Mouse (Mus musculus): ENCODE data around the gene Eif3b. TPM values are rescaled to one million over a fixed set of nuclear protein-coding genes. Genes with fewer than 3 reads are reported as not detected.

Eif3b gene
- polyA plus RNA-seq, 1 experiment from 2014 or later, result 78.9 TPM

- peaks cover 11% of the 10 kb centered on the region for H3K4me1 ChIP-seq (replicated peaks; ENCODE audit: control insufficient read depth, insufficient read depth, low read length)
- H3K36me3 ChIP-seq (ENCODE audit: control insufficient read depth, insufficient read depth, low read length), result no peaks in the 10 kb centered on the region
- no peak overlapping the region for H3K4me3 ChIP-seq (ENCODE audit: low read length)
- H3K27me3 ChIP-seq (ENCODE audit: control insufficient read depth, insufficient read depth, low read depth, low read length), result no peaks in the 10 kb centered on the region
- H3K9me3 ChIP-seq (ENCODE audit: control insufficient read depth, low read length), result no peaks in the 10 kb centered on the region
- H3K27ac ChIP-seq (ENCODE audit: low read length), result no peak overlapping the region
- no peak for ATAC-seq (ENCODE audit: low read depth)
- H3K4me2 ChIP-seq (ENCODE audit: low read depth, low read length), result no peak overlapping the region
- no peak overlapping the region for H3K9ac ChIP-seq (ENCODE audit: low read length)
- WGBS, result 57% methylated on average over 1 of the region's 1 CpGs
Observed at GRCm38 (mm10) chr5:140391435-140391834, 27.7 kb upstream of the Eif3b start.

DNA sequence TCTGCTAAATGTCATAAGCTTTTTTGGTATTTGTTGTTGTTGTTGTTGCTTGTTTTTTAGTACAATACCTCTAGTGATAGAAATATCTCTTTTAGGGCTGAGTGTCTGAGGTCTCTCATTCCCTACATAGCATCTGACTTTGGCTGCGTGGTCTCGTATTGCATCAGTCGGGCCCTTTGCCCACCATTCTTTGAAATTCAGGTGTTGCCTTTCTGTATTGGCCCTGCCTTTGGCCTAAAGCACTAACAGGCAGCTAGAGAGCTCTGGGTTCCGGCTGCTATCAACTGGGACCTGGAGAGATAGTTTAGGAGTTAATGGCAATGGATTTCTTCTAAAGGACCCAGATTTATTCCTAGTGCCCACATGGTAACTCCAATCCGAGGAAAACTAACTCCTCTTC, 27.1 kb upstream of the Eif3b start:
- ATAC-seq (ENCODE audit: low read depth), result no peak
- Histone ChIP-seq H3K4me3 (ENCODE audit: low read length) (no peak overlapping the region), H3K27ac (ENCODE audit: low read length) (no peak overlapping the region), H3K27me3 (ENCODE audit: control insufficient read depth, insufficient read depth, low read depth, low read length) (no peaks in the 10 kb centered on the region), H3K9ac (ENCODE audit: low read length) (no peak overlapping the region), H3K4me1 (replicated peaks; ENCODE audit: control insufficient read depth, insufficient read depth, low read length) (peaks cover 11% of the 10 kb centered on the region), H3K9me3 (ENCODE audit: control insufficient read depth, low read length) (no peaks in the 10 kb centered on the region), H3K4me2 (ENCODE audit: low read depth, low read length) (no peak overlapping the region), H3K36me3 (ENCODE audit: control insufficient read depth, insufficient read depth, low read length) (no peaks in the 10 kb centered on the region)
- 82% methylated on average over 5 of the region's 5 CpGs for WGBS

DNA sequence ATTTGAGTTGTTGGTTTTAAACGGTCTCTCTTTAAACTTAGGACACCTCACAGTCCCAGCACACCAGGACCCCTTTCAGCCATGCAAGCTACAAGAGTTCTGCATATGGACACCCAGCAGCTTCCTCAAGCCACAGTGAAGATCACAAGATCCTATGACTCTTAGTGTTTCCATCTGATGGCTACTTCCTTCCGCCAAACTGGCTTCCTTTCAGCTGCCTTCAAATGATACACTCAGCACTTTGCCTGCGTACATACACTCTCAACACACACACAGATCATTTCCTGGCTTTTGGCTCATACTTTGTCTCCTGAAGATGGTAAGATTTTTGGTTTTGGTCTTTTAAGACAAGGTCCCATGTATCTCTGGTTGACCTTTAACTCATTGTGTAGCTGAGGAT, 26.4 kb upstream of the Eif3b start:
- ATAC-seq (ENCODE audit: low read depth), result no peak
- WGBS, result 79% methylated on average over 3 of the region's 3 CpGs

DNA sequence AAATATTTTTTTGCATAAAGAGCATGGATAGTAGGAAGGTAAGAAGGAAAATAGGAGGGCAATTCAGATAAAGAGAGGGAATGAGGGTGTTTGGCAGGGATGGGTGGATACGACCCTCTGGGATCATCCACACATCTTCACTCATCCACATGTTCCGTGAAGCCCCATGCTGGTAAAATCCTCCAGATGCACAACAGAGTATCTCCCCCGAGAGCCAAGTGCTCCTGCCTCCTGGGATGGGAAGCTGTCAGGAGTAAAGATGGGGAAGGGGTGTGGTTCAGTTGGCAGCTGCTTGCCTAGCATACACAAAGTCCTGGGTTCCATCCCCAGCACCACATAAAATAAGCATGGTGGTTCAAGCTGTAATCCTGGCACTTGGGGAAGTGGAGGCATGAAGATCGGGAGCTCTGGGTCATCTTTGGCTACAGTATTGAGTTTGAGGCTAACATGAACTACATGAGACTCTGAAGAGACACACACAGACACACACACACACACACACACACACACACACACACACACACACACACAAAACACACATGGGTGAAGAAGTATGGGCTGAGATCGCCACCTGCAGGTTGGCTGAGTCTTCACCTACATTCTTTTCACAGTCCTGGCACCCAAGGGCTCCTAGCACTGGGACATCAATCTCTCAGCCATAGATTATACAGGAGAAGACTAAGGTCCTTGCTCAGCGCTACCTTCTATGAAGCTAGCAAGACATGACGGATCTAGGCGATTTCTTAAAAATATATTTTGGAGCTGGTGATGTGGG, 22.8 kb upstream of the Eif3b start:
- no peak for ATAC-seq (ENCODE audit: low read depth)
- Histone ChIP-seq H3K27ac (ENCODE audit: low read length) (no peak overlapping the region), H3K9ac (ENCODE audit: low read length) (no peak overlapping the region), H3K36me3 (ENCODE audit: control insufficient read depth, insufficient read depth, low read length) (no peaks in the 10 kb centered on the region), H3K27me3 (ENCODE audit: control insufficient read depth, insufficient read depth, low read depth, low read length) (no peaks in the 10 kb centered on the region), H3K4me3 (ENCODE audit: low read length) (no peak overlapping the region), H3K4me2 (ENCODE audit: low read depth, low read length) (no peak overlapping the region), H3K9me3 (ENCODE audit: control insufficient read depth, low read length) (no peaks in the 10 kb centered on the region), H3K4me1 (replicated peaks; ENCODE audit: control insufficient read depth, insufficient read depth, low read length) (no peaks in the 10 kb centered on the region)
- 49% methylated on average over 8 of the region's 8 CpGs for WGBS

More for the DNA sequence above, 26.4 kb upstream of the Eif3b start:
- H3K36me3 ChIP-seq (ENCODE audit: control insufficient read depth, insufficient read depth, low read length), result no peaks in the 10 kb centered on the region
- H3K27ac ChIP-seq (ENCODE audit: low read length), result no peak overlapping the region
- H3K4me1 ChIP-seq (replicated peaks; ENCODE audit: control insufficient read depth, insufficient read depth, low read length), result peaks cover 8% of the 10 kb centered on the region
- no peaks in the 10 kb centered on the region for H3K9me3 ChIP-seq (ENCODE audit: control insufficient read depth, low read length)
- no peak overlapping the region for H3K9ac ChIP-seq (ENCODE audit: low read length)
- no peaks in the 10 kb centered on the region for H3K27me3 ChIP-seq (ENCODE audit: control insufficient read depth, insufficient read depth, low read depth, low read length)
- H3K4me2 ChIP-seq (ENCODE audit: low read depth, low read length), result no peak overlapping the region
- H3K4me3 ChIP-seq (ENCODE audit: low read length), result no peak overlapping the region

DNA sequence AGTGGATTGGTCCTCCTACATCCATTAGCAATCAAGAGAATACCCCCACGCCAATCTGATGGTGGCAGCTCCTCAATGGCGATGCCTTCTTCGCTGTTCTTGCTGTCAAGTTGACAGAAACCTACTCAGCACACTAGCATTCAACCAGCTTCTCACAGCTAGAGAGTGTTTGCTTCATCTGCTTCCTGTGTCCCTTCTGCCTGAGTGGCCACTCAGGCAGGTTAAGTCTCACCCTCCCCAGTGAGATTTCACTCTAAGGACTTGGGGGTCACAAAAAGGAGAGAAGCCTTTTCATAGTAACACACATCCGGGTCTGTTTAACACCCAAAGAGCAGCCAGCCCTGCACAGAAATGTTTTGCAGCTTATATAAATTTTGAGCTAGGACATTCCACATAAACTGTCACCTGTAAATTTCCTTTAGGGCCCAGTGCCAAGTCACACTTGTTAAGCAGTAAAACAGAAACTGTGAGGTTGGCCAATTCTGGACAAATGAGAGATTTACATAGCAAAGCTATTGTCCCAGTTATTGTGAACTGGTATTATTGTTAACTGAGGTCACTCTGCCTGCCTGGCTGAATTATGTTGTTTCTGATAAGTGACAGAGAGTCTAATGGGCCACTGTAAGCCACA, 16.4 kb upstream of the Eif3b start:
- H3K36me3 ChIP-seq (ENCODE audit: control insufficient read depth, insufficient read depth, low read length), result no peaks in the 10 kb centered on the region
- ATAC-seq (ENCODE audit: low read depth), result no peak
- no peak overlapping the region for H3K4me3 ChIP-seq (ENCODE audit: low read length)
- no peak overlapping the region for H3K9ac ChIP-seq (ENCODE audit: low read length)
- H3K27me3 ChIP-seq (ENCODE audit: control insufficient read depth, insufficient read depth, low read depth, low read length), result no peaks in the 10 kb centered on the region
- 0 out of 2 replicates have a peak overlapping the region, but pooled peaks have one; percentile 21 for H3K27ac ChIP-seq (ENCODE audit: low read length)
- no peaks in the 10 kb centered on the region for H3K4me1 ChIP-seq (replicated peaks; ENCODE audit: control insufficient read depth, insufficient read depth, low read length)
- WGBS, result 67% methylated on average over 4 of the region's 4 CpGs
- H3K9me3 ChIP-seq (ENCODE audit: control insufficient read depth, low read length), result no peaks in the 10 kb centered on the region; the same call in 1 of the 2 replicates
- no peak overlapping the region for H3K4me2 ChIP-seq (ENCODE audit: low read depth, low read length)

GRCm38 (mm10) chr5:140405126-140405525, 14.0 kb upstream of the Eif3b start:
- Histone ChIP-seq H3K27ac (ENCODE audit: low read length) (no peak overlapping the region), H3K9ac (ENCODE audit: low read length) (no peak overlapping the region), H3K27me3 (ENCODE audit: control insufficient read depth, insufficient read depth, low read depth, low read length) (no peaks in the 10 kb centered on the region), H3K4me3 (ENCODE audit: low read length) (no peak overlapping the region), H3K4me2 (ENCODE audit: low read depth, low read length) (no peak overlapping the region), H3K9me3 (ENCODE audit: control insufficient read depth, low read length) (no peaks in the 10 kb centered on the region; the same call in 1 of the 2 replicates), H3K4me1 (replicated peaks; ENCODE audit: control insufficient read depth, insufficient read depth, low read length) (no peaks in the 10 kb centered on the region), H3K36me3 (ENCODE audit: control insufficient read depth, insufficient read depth, low read length) (no peaks in the 10 kb centered on the region)
- no peak for ATAC-seq (ENCODE audit: low read depth)
- WGBS, result 70% methylated on average over 6 of the region's 6 CpGs

DNA sequence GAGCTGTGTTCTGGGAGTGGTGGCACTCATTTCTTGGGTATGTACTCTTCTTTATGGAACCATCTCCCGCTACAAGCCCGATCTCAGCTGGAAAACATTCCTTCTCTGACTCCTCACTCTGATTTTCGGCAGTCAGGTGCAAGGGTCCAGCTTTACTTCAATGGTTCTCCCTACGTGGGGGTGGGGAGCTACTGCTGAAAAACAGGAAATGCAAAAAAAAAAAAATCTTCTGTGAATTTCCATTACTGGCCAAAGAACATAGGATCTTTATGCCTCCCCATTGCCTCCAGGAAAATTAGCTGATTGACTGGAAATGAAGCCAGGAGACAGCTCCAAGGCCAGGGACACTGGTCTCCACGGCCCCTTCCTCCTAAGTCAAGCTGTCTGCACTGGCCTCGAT, 12.5 kb upstream of the Eif3b start:
- no peak overlapping the region for H3K9ac ChIP-seq (ENCODE audit: low read length)
- no peak for ATAC-seq (ENCODE audit: low read depth)
- H3K4me1 ChIP-seq (replicated peaks; ENCODE audit: control insufficient read depth, insufficient read depth, low read length), result no peaks in the 10 kb centered on the region
- H3K36me3 ChIP-seq (ENCODE audit: control insufficient read depth, insufficient read depth, low read length), result no peaks in the 10 kb centered on the region
- no peak overlapping the region for H3K4me2 ChIP-seq (ENCODE audit: low read depth, low read length)
- H3K4me3 ChIP-seq (ENCODE audit: low read length), result no peak overlapping the region
- no peak overlapping the region for H3K27ac ChIP-seq (ENCODE audit: low read length)
- WGBS, result 65% methylated on average over 6 of the region's 6 CpGs
- no peaks in the 10 kb centered on the region for H3K27me3 ChIP-seq (ENCODE audit: control insufficient read depth, insufficient read depth, low read depth, low read length)
- no peaks in the 10 kb centered on the region; the same call in 1 of the 2 replicates for H3K9me3 ChIP-seq (ENCODE audit: control insufficient read depth, low read length)

GRCm38 (mm10) chr5:140408801-140409200, 10.3 kb upstream of the Eif3b start:
- Histone ChIP-seq H3K27me3 (ENCODE audit: control insufficient read depth, insufficient read depth, low read depth, low read length) (no peaks in the 10 kb centered on the region), H3K36me3 (ENCODE audit: control insufficient read depth, insufficient read depth, low read length) (no peaks in the 10 kb centered on the region), H3K4me1 (replicated peaks; ENCODE audit: control insufficient read depth, insufficient read depth, low read length) (no peaks in the 10 kb centered on the region), H3K9me3 (ENCODE audit: control insufficient read depth, low read length) (no peaks in the 10 kb centered on the region; the same call in 1 of the 2 replicates), H3K4me3 (ENCODE audit: low read length) (no peak overlapping the region), H3K4me2 (ENCODE audit: low read depth, low read length) (no peak overlapping the region), H3K9ac (ENCODE audit: low read length) (no peak overlapping the region), H3K27ac (ENCODE audit: low read length) (no peak overlapping the region)
- no peak for ATAC-seq (ENCODE audit: low read depth)

DNA sequence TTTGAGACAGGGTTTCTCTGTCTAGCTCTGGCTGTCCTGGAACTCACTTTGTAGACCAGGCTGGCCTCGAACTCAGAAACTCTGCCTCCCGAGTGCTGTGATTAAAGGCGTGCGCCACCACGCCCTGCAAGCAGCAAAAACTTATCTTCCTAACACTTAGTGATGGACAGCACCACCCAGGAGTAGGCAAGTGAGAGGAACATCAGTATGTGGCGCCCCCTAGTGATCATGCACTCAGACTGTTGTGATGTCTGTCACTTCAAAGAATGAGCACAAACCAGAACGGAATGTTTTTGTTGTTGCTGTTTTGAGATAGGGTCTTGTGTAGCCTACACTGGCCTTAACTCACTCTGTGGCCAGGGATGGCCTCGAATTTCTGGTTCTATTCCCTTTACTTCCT, 7.8 kb upstream of the Eif3b start:
- Histone ChIP-seq H3K9ac (ENCODE audit: low read length) (no peak overlapping the region), H3K27me3 (ENCODE audit: control insufficient read depth, insufficient read depth, low read depth, low read length) (no peaks in the 10 kb centered on the region), H3K9me3 (ENCODE audit: control insufficient read depth, low read length) (no peaks in the 10 kb centered on the region), H3K4me2 (ENCODE audit: low read depth, low read length) (no peak overlapping the region), H3K27ac (ENCODE audit: low read length) (no peak overlapping the region), H3K4me3 (ENCODE audit: low read length) (no peak overlapping the region), H3K4me1 (replicated peaks; ENCODE audit: control insufficient read depth, insufficient read depth, low read length) (no peaks in the 10 kb centered on the region), H3K36me3 (ENCODE audit: control insufficient read depth, insufficient read depth, low read length) (no peaks in the 10 kb centered on the region)
- 24% methylated on average over 8 of the region's 8 CpGs for WGBS
- ATAC-seq (ENCODE audit: low read depth), result no peak

Data from lung, embryonic 16.5 days (tissue).